Mouse (Mus musculus) limb, embryonic 12.5 days (tissue): ENCODE measurements around the gene Rasal3. TPM values are rescaled to one million over a fixed set of nuclear protein-coding genes. Genes with fewer than 3 reads are reported as not detected.

Experiments used
- ATAC-seq: fragments of 200-750 bp; cut with Nextera tagmentation; 2 replicates; pipeline ENCODE4 v1.8.0; 2017; ENCODE audit warnings: low read depth, moderate TSS enrichment; ENCODE audit not compliant: insufficient number of reproducible peaks, insufficient read depth, low FRiP score, low TSS enrichment
- H3K27ac ChIP-seq: fragments of 300-500 bp; sonication (generic); 2 replicates; pipeline ENCODE4 v1.5.1; 2016; ENCODE audit warnings: mild to moderate bottlenecking, moderate library complexity
- H3K27me3 ChIP-seq: fragments of 300-500 bp; sonication (generic); 2 replicates; pipeline ENCODE4 v1.6.1; 2016; ENCODE audit warnings: mild to moderate bottlenecking, moderate library complexity
- H3K36me3 ChIP-seq: fragments of 300-500 bp; sonication (generic); 2 replicates; pipeline ENCODE4 v1.6.1; 2016; ENCODE audit warnings: mild to moderate bottlenecking, moderate library complexity
- H3K4me1 ChIP-seq: fragments of 300-500 bp; sonication (generic); replicated peaks from 2 replicates; pipeline ENCODE4 v1.6.1; 2016
- H3K4me2 ChIP-seq: fragments of 300-500 bp; sonication (generic); 2 replicates; pipeline ENCODE4 v1.6.1; 2016; ENCODE audit warnings: mild to moderate bottlenecking, moderate library complexity
- H3K4me3 ChIP-seq: fragments of 300-500 bp; sonication (generic); replicated peaks from 2 replicates; pipeline ENCODE4 v1.5.1; 2016; ENCODE audit warnings: mild to moderate bottlenecking
- H3K9ac ChIP-seq: fragments of 300-500 bp; sonication (generic); replicated peaks from 2 replicates; pipeline ENCODE4 v1.6.1; 2016; ENCODE audit warnings: mild to moderate bottlenecking, moderate library complexity
- H3K9me3 ChIP-seq: fragments of 300-500 bp; sonication (generic); 2 replicates; pipeline ENCODE4 v1.6.1; 2016; ENCODE audit warnings: mild to moderate bottlenecking, moderate library complexity
- WGBS: fragments of 180-500 bp; shearing (Covaris S2); methylation state at CpG from one replicate; pipeline ENCODE4 v1.1.7; 2016; 5-methylcytosine and 5-hydroxymethylcytosine counted together
- polyA plus RNA-seq: library from polyadenylated mRNA; unstranded; fragments of >200 nt; fragmentation: Nextera tagmentation; extraction: Ambion mirVana; gene quantifications from 2 replicates; pipeline ENCODE4 v1.2.1, GENCODE M21; 2016

Gene Rasal3
- polyA plus RNA-seq, 1 experiment from 2014 or later, result 1.1 TPM

DNA sequence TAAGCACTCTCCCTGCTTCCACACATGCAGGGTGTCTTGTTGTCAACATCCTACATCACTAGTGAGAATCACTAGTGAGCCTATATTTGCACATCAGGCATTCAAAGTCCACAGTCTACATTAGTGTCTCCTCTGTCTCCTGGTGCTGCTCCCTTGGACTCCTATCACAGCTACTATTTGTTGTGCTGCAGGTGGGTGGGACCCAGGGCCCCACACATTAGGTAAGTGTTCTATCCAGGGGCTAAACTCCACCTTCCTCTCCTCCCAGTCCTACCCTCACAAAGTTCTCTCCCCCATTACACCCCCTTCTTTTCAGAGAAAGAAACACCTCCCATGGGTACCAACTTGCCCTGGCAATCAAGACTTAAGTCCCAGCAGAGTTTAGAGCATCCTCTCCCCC, 23.2 kb upstream of the Rasal3 start:
- Histone ChIP-seq H3K4me1 (no peaks in the 10 kb centered on the region), H3K36me3 (no peaks in the 10 kb centered on the region), H3K27me3 (no peaks in the 10 kb centered on the region), H3K4me3 (no peak overlapping the region), H3K27ac (no peak overlapping the region), H3K4me2 (no peak overlapping the region), H3K9me3 (no peaks in the 10 kb centered on the region), H3K9ac (no peak overlapping the region)
- ATAC-seq, result no peak

DNA sequence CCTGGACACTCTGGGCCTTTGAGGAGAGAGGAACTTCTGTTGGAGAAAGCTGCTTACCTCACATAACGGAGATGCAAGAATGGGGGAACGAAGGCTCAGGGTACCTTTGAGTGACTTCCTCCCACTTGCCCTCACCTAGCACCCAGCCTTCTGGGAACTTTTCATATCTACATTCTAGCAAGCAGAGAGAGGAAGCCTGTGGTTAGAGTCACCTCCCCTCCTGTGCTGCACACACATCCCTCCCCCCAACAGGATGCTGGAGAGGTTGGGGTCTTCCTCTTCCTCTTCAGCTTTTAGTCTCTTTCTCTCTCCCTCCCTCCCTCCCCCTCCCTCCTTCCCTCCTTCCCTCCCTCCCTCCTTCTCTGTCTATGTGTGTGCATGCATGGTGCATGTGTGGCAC, 20.7 kb upstream of the Rasal3 start, which contains the start of gene Pglyrp2:
Pglyrp2 (minus strand) TSS at position 134 of the 400 bp plus-strand sequence.
- Histone ChIP-seq H3K4me2 (no peak within 1 kb of the TSS), H3K27ac (no peak within 1 kb of the TSS), H3K27me3 (peaks cover 5% of the 10 kb centered on the region; the same call in 1 of the 2 replicates), H3K4me1 (no peaks in the 10 kb centered on the region), H3K4me3 (no peak within 1 kb of the TSS), H3K9me3 (no peaks in the 10 kb centered on the region), H3K9ac (no peak within 1 kb of the TSS), H3K36me3 (no peaks in the 10 kb centered on the region)
- no peak for ATAC-seq
- WGBS, result 88% methylated on average over 2 of the region's 2 CpGs

DNA sequence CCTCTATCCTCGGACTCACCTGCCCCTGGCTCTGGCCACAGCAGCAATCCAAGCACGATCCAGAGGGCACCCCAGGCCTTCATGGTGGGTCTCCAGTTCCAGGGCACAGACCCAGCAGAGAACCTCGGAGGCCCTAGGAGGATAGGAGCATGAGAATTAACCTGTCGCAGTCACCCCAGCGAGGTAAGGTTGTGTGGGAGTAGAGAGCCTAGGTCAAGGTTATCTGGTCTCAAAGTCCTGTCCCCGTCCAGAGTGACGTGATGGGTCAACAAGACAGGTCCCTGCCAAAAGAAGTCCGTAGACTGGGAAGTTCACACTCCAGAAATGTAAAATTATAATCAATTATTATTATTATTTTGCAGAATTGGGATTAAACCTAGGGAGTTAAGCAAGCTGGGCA, 17.4 kb upstream of the Rasal3 start:
- H3K27ac ChIP-seq, result no peak overlapping the region
- 75% methylated on average over 8 of the region's 8 CpGs for WGBS
- H3K9me3 ChIP-seq, result no peaks in the 10 kb centered on the region
- no peaks in the 10 kb centered on the region for H3K4me1 ChIP-seq
- no peak for ATAC-seq
- no peak overlapping the region for H3K4me3 ChIP-seq
- H3K4me2 ChIP-seq, result no peak overlapping the region
- H3K27me3 ChIP-seq, result peaks cover 33% of the 10 kb centered on the region
- H3K9ac ChIP-seq, result no peak overlapping the region
- H3K36me3 ChIP-seq, result no peaks in the 10 kb centered on the region

DNA sequence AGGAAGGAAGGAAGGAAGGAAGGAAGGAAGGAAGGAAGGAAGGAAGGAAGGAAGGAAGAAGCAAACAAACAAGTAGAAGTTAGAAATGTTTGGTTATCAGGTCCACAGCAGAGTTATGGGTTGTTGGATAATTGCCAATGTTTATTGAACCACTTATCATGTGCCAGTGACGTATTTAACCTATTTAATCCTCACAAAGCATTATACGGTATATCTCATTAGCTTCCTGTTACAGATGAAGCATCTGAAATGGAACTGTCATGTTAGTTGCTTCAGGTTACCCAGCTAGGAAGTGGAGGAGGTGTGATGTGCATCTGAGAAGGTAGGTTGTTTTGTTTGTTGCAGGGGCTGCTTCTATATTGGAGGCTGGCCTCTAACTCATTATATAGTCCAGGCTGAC, 16.6 kb upstream of the Rasal3 start:
- no peak overlapping the region for H3K4me3 ChIP-seq
- no peaks in the 10 kb centered on the region for H3K9me3 ChIP-seq
- H3K9ac ChIP-seq, result no peak overlapping the region
- H3K4me1 ChIP-seq, result no peaks in the 10 kb centered on the region
- no peak for ATAC-seq
- WGBS, result 85% methylated on average over 2 of the region's 2 CpGs
- H3K4me2 ChIP-seq, result no peak overlapping the region
- H3K27me3 ChIP-seq, result peaks cover 41% of the 10 kb centered on the region
- H3K36me3 ChIP-seq, result no peaks in the 10 kb centered on the region
- H3K27ac ChIP-seq, result no peak overlapping the region

DNA sequence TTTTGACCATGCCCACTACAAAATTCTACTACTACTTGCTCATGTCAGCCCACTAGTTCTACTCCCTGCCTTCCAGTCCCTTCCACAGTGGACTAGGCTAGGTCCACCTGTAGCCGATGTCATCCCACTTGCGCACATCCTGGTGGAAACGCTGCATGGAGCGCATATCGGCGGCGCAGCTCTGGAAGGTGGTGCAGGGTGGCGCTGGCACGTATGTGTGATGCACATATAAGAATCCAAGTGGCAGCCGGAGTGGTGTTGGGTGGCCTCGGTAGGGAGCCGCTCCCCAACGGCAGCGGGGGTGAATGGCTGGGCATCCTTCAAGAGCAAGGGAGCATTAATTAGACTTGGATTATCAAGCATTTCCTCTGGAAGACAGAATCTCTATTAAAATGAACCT, 13.4 kb upstream of the Rasal3 start:
- WGBS, result 93% methylated on average over 14 of the region's 14 CpGs
- no peak overlapping the region for H3K9ac ChIP-seq
- no peaks in the 10 kb centered on the region for H3K4me1 ChIP-seq
- no peaks in the 10 kb centered on the region for H3K9me3 ChIP-seq
- H3K4me2 ChIP-seq, result no peak overlapping the region
- H3K27me3 ChIP-seq, result peaks cover 56% of the 10 kb centered on the region
- no peak for ATAC-seq
- H3K4me3 ChIP-seq, result no peak overlapping the region
- H3K27ac ChIP-seq, result no peak overlapping the region
- no peaks in the 10 kb centered on the region for H3K36me3 ChIP-seq

DNA sequence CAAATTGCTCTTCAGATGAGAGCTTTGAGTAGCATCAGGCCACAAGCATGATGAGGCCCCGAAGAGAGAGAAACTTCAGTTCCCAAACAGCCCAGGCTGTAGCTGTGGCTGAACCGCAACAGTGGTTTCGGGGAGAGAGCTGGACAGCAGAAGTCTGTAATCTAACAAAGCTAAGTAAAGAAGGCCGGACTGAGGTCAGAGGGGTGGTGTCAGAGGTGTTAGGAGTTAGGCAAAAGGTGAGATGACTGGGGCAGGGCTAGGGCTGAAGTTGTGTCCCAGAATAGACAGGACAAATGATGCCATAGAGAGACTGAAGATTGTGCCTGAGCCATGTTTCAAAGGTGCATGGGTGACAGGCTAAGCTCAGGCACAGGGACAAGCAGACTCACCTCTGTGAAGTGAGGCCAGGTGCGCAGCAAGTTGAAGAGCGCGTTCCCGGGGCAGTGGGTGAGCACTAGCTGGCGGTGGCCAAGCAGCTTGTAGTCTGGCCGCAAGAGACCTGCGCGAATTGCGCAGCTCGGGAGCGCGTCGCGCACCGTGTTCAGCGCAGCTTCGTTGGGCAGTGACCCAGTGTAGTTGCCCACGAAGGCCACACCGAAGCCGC, 12.1 kb upstream of the Rasal3 start:
- H3K4me1 ChIP-seq, result no peaks in the 10 kb centered on the region
- WGBS, result 37% methylated on average over 24 of the region's 24 CpGs
- peaks cover 53% of the 10 kb centered on the region for H3K27me3 ChIP-seq
- H3K36me3 ChIP-seq, result no peaks in the 10 kb centered on the region
- no peak overlapping the region for H3K4me3 ChIP-seq
- H3K9me3 ChIP-seq, result no peaks in the 10 kb centered on the region
- no peak for ATAC-seq
- no peak overlapping the region for H3K9ac ChIP-seq
- H3K4me2 ChIP-seq, result no peak overlapping the region
- H3K27ac ChIP-seq, result no peak overlapping the region

DNA sequence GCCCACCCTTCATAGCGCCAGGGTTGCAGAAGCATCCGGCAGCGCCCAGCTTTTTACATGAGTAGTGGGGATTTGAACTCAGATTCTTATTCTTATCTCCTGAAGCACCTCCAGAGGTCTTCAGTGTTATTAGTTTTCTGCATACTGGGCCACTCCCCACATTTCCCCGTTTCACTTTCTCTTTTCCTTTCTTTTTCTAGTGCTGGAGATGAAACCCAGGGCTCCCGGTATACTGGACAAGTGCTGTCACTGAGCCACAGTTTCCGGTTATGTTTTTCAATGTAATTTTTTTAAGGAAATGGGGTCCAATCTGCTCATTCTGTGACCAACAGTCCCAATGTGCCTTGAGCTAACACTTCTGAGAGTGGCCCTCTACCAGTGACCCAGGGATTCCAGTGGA, 8.5 kb upstream of the Rasal3 start:
- H3K9me3 ChIP-seq, result no peaks in the 10 kb centered on the region
- peaks cover 34% of the 10 kb centered on the region for H3K27me3 ChIP-seq
- H3K4me1 ChIP-seq, result no peaks in the 10 kb centered on the region
- H3K9ac ChIP-seq, result no peak overlapping the region
- no peak overlapping the region for H3K27ac ChIP-seq
- ATAC-seq, result no peak
- WGBS, result 88% methylated on average over 6 of the region's 6 CpGs
- no peaks in the 10 kb centered on the region for H3K36me3 ChIP-seq
- no peak overlapping the region for H3K4me3 ChIP-seq
- H3K4me2 ChIP-seq, result no peak overlapping the region

DNA sequence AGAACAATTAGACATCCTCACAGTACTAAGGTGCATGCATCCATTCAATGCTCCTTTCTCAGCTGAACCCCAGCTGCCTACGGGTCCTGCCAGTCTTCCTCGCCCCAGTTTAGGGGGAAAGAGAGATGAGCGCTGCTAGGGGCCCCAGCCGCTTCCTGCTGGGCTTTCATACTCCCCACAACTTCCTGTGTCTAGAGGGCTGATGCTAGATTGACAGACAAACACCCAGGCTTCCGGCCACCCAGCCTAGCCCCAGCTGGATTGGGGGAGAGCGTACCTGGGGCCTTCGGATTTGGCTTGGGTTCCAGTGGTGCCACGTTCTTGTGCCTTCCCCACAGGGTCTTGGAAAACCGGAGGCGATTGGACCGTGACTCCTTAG, 615 bp downstream of the Rasal3 start:
- H3K36me3 ChIP-seq, result no peaks in the 10 kb centered on the region
- WGBS, result 79% methylated on average over 11 of the region's 11 CpGs
- no peaks in the 10 kb centered on the region; the same call in 1 of the 2 replicates for H3K4me1 ChIP-seq
- H3K27ac ChIP-seq, result no peak overlapping the region
- no peak overlapping the region for H3K4me2 ChIP-seq
- H3K9me3 ChIP-seq, result no peaks in the 10 kb centered on the region
- no peak overlapping the region for H3K9ac ChIP-seq
- H3K27me3 ChIP-seq, result peaks cover 36% of the 10 kb centered on the region
- no peak for ATAC-seq
- no peak overlapping the region for H3K4me3 ChIP-seq

DNA sequence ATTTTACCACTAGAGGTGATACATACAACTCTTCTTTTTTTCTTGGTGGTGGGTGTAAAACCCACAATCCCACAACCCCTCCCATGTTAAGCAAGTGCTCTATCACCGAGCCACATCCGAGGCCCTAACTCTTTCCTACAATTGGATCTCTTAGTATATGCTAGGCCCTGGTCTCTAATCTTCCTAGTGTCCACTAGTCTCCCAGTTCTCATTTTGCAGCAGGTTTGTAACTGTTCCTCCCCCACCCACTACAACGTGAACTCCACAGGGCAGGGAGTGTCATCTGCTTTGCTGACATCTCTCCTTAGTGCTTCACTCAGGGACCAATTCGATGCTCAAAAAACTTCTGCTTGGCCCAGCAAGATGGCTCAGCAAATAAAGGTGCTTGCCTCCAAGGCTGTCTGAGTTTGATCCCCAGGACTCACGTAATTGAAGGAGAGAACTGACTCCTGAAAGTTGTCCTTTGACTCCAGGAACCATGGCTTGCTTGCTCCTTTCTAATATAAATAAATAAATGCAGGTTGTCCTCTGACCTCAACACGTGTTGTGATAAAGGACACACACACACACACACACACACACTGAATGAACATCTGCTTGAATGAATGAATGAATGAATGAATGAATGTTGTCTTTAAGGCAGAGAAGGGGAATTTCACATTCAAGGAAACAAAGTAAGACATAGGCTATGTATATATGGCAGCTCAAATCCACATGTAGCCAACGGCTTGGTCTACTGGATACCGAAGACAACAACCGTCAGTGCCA, 1.2 kb downstream of the Rasal3 start:
- 88% methylated on average over 9 of the region's 9 CpGs for WGBS

DNA sequence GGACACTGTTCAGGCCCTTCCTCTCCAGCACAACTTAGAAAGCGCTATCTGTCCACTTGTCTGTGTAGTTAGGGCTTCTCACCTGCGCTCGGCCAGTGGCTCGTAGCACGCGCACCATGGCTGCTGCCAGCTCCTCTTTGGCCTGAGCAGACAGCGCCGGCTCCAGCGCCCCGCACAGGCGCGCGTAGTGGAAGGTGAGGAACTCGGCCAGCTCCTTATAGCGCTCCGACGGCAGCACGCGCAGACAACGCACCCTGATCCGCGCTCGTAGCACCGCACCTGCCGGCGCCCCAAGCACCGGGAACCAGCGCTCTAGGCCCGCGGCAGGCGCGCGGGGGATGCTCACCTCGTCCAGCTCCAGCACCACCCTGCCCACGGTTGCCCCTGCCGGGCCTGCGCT, 7.1 kb downstream of the Rasal3 start:
- ATAC-seq, result no peak
- H3K27ac ChIP-seq, result no peak overlapping the region
- H3K9ac ChIP-seq, result no peak overlapping the region
- no peaks in the 10 kb centered on the region for H3K9me3 ChIP-seq
- peaks cover 11% of the 10 kb centered on the region for H3K4me1 ChIP-seq
- 3% methylated on average over 37 of the region's 37 CpGs for WGBS
- peak overlapping the region; percentile 52 for H3K4me2 ChIP-seq
- H3K27me3 ChIP-seq, result peaks cover 95% of the 10 kb centered on the region
- H3K36me3 ChIP-seq, result no peaks in the 10 kb centered on the region
- H3K4me3 ChIP-seq, result peak overlapping the region; percentile 31

More for the DNA sequence above, 1.2 kb downstream of the Rasal3 start:
- H3K4me1 ChIP-seq, result no peaks in the 10 kb centered on the region; the same call in 1 of the 2 replicates
- H3K27ac ChIP-seq, result no peak overlapping the region
- no peak overlapping the region for H3K9ac ChIP-seq
- H3K36me3 ChIP-seq, result no peaks in the 10 kb centered on the region
- ATAC-seq, result no peak
- H3K4me3 ChIP-seq, result no peak overlapping the region
- H3K27me3 ChIP-seq, result peaks cover 42% of the 10 kb centered on the region
- no peak overlapping the region for H3K4me2 ChIP-seq
- no peaks in the 10 kb centered on the region for H3K9me3 ChIP-seq

DNA sequence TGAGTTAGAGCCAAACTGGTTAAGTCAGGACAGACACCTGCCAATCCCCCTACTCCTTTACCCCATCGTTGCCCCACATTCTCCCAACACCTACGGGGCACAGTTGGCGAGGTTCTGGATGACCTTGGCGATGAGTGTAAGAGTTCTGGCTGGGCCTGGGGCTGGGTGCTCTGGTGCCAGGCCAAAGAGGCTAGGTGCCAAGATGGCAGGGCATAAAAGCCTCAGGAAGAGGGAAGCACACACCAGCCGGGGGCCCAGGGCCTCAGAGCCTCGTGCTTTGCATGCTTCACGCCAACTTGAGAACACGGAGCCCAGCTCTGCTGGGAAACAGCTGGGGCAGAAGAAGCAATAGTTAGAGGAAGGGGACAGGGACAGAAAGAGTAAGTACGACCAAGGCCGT, 9.4 kb downstream of the Rasal3 start:
- no peak for ATAC-seq
- Histone ChIP-seq H3K27ac (no peak overlapping the region), H3K27me3 (peaks cover 87% of the 10 kb centered on the region), H3K9ac (no peak overlapping the region), H3K9me3 (no peaks in the 10 kb centered on the region), H3K4me3 (no peak overlapping the region), H3K4me1 (peaks cover 11% of the 10 kb centered on the region), H3K4me2 (no peak overlapping the region), H3K36me3 (no peaks in the 10 kb centered on the region)
- 86% methylated on average over 10 of the region's 10 CpGs for WGBS
